ENCODE assay signal across 23 mouse cellular contexts in the genomic region with DNA sequence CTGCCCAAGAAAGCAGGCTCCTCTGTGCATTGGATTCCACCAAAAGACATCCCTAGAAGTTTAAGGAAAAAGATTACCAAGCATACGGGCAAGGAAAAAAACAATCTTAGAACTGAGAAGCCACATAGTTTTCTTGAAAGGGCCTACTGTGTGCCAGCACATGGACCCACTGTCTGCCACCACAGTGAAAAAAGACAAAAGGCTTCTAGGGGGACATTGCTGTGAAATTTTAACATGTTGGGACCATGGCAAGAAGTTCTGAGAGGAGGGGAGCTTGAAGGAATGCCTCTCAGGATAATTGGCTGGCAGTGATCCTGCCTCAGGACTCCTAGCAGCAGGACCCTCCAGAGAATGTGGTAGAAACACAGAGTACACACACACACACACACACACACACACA. TPM values are rescaled to one million over a fixed set of nuclear protein-coding genes. Genes with fewer than 3 reads are reported as not detected.
DNase-seq lines count a peak whose midpoint lies in the region; ATAC-seq and TF ChIP-seq lines count a peak whose summit lies in the region.
"Had no signal": no experiment of that assay in that cellular context is flagged by ENCODE, and none has a peak within 500 bp of the region (broad histone marks: within the 10 kb centered on the region; RNA-seq: fewer than 3 reads in every experiment).

No protein-coding gene starts in this region.

- ATAC-seq in limb, embryonic 15.5 days (ENCODE audit: insufficient number of reproducible peaks, low FRiP score, low TSS enrichment, low read depth), result no peak
- ATAC-seq in stomach, embryonic 16.5 days (ENCODE audit: insufficient read depth, low FRiP score), result no peak
- ATAC-seq: activated CD4-positive, CD25-positive, alpha-beta regulatory T cell, adult 4 months; forebrain, embryonic 13.5 days; forebrain, embryonic 15.5 days; forebrain, postnatal 0 days; Patski had no signal

- intact Hi-C loops in heart, postnatal 36 days (cut with DNase I), result no loop called here
- intact Hi-C loops in left cerebral cortex, postnatal 4 days (cut with DNase I), result no loop called here

- peaks cover 0 to 11% of the 10 kb centered on the region in 2 experiments; a peak in 1 of 4 replicates for H3K4me1 ChIP-seq in ES-E14 (ENCODE audit: control insufficient read depth in 2 of 2, insufficient read depth in 2 of 2, low read length in 2 of 2, poor library complexity in 1 of 2)
- H3K4me1 ChIP-seq in limb, embryonic 15.5 days, result peaks cover 69% of the 10 kb centered on the region
- H3K4me1 ChIP-seq in stomach, embryonic 16.5 days (ENCODE audit: control insufficient read depth, insufficient read depth, low read length), result peaks cover 32% of the 10 kb centered on the region

- DNase-seq in heart, adult 11 months, result peak; percentile 55
- DNase-seq in heart, postnatal 36 days, result no peak
- no peak for DNase-seq in ES-E14 (ENCODE audit: low read depth, low spot score)
- no peak for DNase-seq in adrenal gland, postnatal 10 days
- no peak for DNase-seq in left cerebral cortex, postnatal 4 days
- no peak for DNase-seq in layer of hippocampus, adult 11-12 months (ENCODE audit: low spot score)
- DNase-seq: adrenal gland, adult 8-10 months; adrenal gland, postnatal 25 days; cerebellum, adult 11 months; cerebellum, adult 18-20 months; cerebellum, adult 9-10 months; cerebellum, postnatal 10 days; cerebellum, postnatal 25 days; forebrain, postnatal 0 days had no signal

- 82% methylated on average over 1 of the region's 1 CpGs for WGBS in limb, embryonic 15.5 days
- 82% methylated on average over 1 of the region's 1 CpGs for WGBS in stomach, embryonic 16.5 days

- H3K27me3 ChIP-seq in limb, embryonic 15.5 days, result no peaks in the 10 kb centered on the region
- no peaks in the 10 kb centered on the region for H3K27me3 ChIP-seq in stomach, embryonic 16.5 days (ENCODE audit: control insufficient read depth, insufficient read depth, low read length)
- H3K27me3 ChIP-seq: embryonic facial prominence, embryonic 12.5 days; forebrain, embryonic 13.5 days; forebrain, embryonic 15.5 days; Patski had no signal

- no peak overlapping the region for H3K9ac ChIP-seq in ES-E14 (ENCODE audit: insufficient read depth, low read depth, low read length, poor library complexity, severe bottlenecking)
- no peak overlapping the region for H3K9ac ChIP-seq in limb, embryonic 15.5 days
- no peak overlapping the region for H3K9ac ChIP-seq in stomach, embryonic 16.5 days (ENCODE audit: low read length)
- H3K9ac ChIP-seq: embryonic facial prominence, embryonic 12.5 days; forebrain, embryonic 13.5 days; forebrain, embryonic 15.5 days; forebrain, postnatal 0 days had no signal

- in situ Hi-C loops in ES-E14 (cut with MboI; ENCODE audit: low sequenced_read_pairs in 2 of 2, unreplicated experiment in 2 of 2), result no loop called here

- no peak overlapping the region for H3K4me3 ChIP-seq in ES-E14 (ENCODE audit: insufficient read depth in 1 of 2, low read depth in 1 of 2, low read length in 2 of 2, poor library complexity in 1 of 2, severe bottlenecking in 1 of 2)
- no peak overlapping the region for H3K4me3 ChIP-seq in limb, embryonic 15.5 days
- H3K4me3 ChIP-seq in stomach, embryonic 16.5 days (replicated peaks; ENCODE audit: low read length), result no peak overlapping the region
- H3K4me3 ChIP-seq: embryonic facial prominence, embryonic 10.5 days; embryonic facial prominence, embryonic 12.5 days; forebrain, embryonic 13.5 days; forebrain, embryonic 15.5 days had no signal

- no peak overlapping the region for H3K27ac ChIP-seq in ES-E14 (ENCODE audit: insufficient read depth, low read depth, low read length, poor library complexity, severe bottlenecking)
- peak overlapping the region; percentile 60 for H3K27ac ChIP-seq in limb, embryonic 15.5 days
- H3K27ac ChIP-seq in stomach, embryonic 16.5 days (ENCODE audit: low read length), result peak overlapping the region; percentile 7; the same call in 1 of the 2 replicates
- H3K27ac ChIP-seq: embryonic facial prominence, embryonic 10.5 days; embryonic facial prominence, embryonic 12.5 days; forebrain, embryonic 13.5 days; forebrain, embryonic 15.5 days had no signal

- no peaks in the 10 kb centered on the region for H3K9me3 ChIP-seq in ES-E14 (ENCODE audit: control insufficient read depth, insufficient read depth, low read depth, low read length)
- no peaks in the 10 kb centered on the region for H3K9me3 ChIP-seq in limb, embryonic 15.5 days
- H3K9me3 ChIP-seq in stomach, embryonic 16.5 days (replicated peaks; ENCODE audit: control insufficient read depth, low read length), result no peaks in the 10 kb centered on the region
- H3K9me3 ChIP-seq: embryonic facial prominence, embryonic 10.5 days; embryonic facial prominence, embryonic 12.5 days; forebrain, embryonic 13.5 days; forebrain, embryonic 15.5 days had no signal

- no peak overlapping the region for H3K4me2 ChIP-seq in limb, embryonic 15.5 days
- H3K4me2 ChIP-seq in stomach, embryonic 16.5 days (ENCODE audit: low read depth, low read length), result no peak overlapping the region
- H3K4me2 ChIP-seq: embryonic facial prominence, embryonic 12.5 days; forebrain, embryonic 13.5 days; forebrain, embryonic 15.5 days had no signal

- H3K36me3 ChIP-seq in ES-E14 (ENCODE audit: control insufficient read depth, insufficient read depth, low read length, poor library complexity, severe bottlenecking), result peaks cover 14% of the 10 kb centered on the region; the same call in 1 of the 2 replicates
- H3K36me3 ChIP-seq in limb, embryonic 15.5 days, result peaks cover 26% of the 10 kb centered on the region; the same call in 1 of the 2 replicates
- no peaks in the 10 kb centered on the region for H3K36me3 ChIP-seq in stomach, embryonic 16.5 days (ENCODE audit: control insufficient read depth, insufficient read depth, low read length)
- H3K36me3 ChIP-seq: forebrain, embryonic 15.5 days; G1E had no signal

TF ChIP-seq in ES-E14, 5 proteins besides CTCF, POLR2A, EP300 and RAD21:
- TF ChIP-seq HCFC1 (IDR thresholded peaks at IDR 0.05; ENCODE audit: borderline replicate concordance, insufficient read depth, low read length) (no peak), ZC3H11A (IDR thresholded peaks at IDR 0.05; ENCODE audit: borderline replicate concordance, low read depth, low read length) (no peak), ZNF384 (IDR thresholded peaks at IDR 0.05; ENCODE audit: low read depth, low read length) (peak; percentile 70; the same call in 1 of the 2 replicates)

RNA-seq across cellular contexts. Expression of a gene that starts 19.8 kb away (rescaled TPM):
- 1 to 10 TPM; 1.7 to 2.3 TPM for total RNA-seq in heart, postnatal 36 days (2021)
- 33.5 and 68.1 TPM in 2 replicates for total RNA-seq in ES-E14 (2012; rRNA removed)
- polyA plus RNA-seq in limb, embryonic 15.5 days (2015; fragmentation: Nextera tagmentation; extraction: Ambion mirVana), result 25.7 and 34.8 TPM in 2 replicates
- polyA plus RNA-seq in stomach, embryonic 16.5 days (2015; fragmentation: Nextera tagmentation; extraction: Ambion mirVana), result 17.4 and 17.5 TPM in 2 replicates
- 1 to 10 TPM; 6.6 to 8.1 TPM for total RNA-seq in adrenal gland, postnatal 10 days (2021)
- 1 to 10 TPM; 4.4 to 4.6 TPM for total RNA-seq in left cerebral cortex, postnatal 4 days (2021)
- polyA plus RNA-seq: activated CD4-positive, CD25-positive, alpha-beta regulatory T cell, adult 4 months; G1E had no signal
